Mouse (Mus musculus): ENCODE data around the gene 1700019A02Rik. TPM values are rescaled to one million over a fixed set of nuclear protein-coding genes. Genes with fewer than 3 reads are reported as not detected.

Gene 1700019A02Rik
- not detected in 2 replicates for polyA plus RNA-seq (2012; rRNA removed)

DNA sequence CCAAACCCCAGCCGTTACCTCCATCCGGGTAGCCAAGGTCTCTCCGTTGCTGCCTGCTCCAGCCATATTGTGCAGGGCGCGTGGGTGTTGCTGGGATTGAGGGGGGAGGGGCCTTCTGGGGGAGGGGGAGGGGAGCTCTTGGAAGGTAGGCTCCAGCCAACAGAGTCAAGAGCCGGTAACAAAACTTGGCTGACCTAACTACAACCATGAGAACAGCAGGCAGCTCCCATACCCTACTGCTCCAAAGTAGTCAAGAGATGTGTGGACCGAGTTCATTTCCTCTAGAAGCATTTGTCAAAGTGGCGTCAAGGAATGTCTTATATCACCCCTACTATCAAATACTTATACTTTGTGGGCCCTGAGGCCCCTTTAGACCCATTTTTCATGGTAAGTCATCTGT lies at the start of gene 1700019A02Rik:
Gene 1700019A02Rik, minus strand, starts transcription at position 101 of the 400 bp plus-strand sequence.
- no peak for DNase-seq
- no peaks in the 10 kb centered on the region for H3K4me1 ChIP-seq (ENCODE audit: control insufficient read depth, insufficient read depth, low read length)
- WGBS = 97% methylated on average over 8 of the region's 8 CpGs
- no peak for TF ChIP-seq CTCF (conservative IDR thresholded peaks at IDR 0.05; ENCODE audit: insufficient read depth, insufficient read length, low read depth, low read length)
- TF ChIP-seq POLR2A (IDR thresholded peaks at IDR 0.05; ENCODE audit: low read depth, low read length) = no peak
- H3K27me3 ChIP-seq (replicated peaks; ENCODE audit: control insufficient read depth, insufficient read depth, low read length) = no peaks in the 10 kb centered on the region
- H3K36me3 ChIP-seq (ENCODE audit: control insufficient read depth, insufficient read depth, low read length) = no peaks in the 10 kb centered on the region
- H3K4me3 ChIP-seq (ENCODE audit: insufficient read depth, low read depth, low read length) = no peak within 1 kb of the TSS
- no peak within 1 kb of the TSS for H3K27ac ChIP-seq (ENCODE audit: insufficient read depth, low read depth, low read length)

DNA sequence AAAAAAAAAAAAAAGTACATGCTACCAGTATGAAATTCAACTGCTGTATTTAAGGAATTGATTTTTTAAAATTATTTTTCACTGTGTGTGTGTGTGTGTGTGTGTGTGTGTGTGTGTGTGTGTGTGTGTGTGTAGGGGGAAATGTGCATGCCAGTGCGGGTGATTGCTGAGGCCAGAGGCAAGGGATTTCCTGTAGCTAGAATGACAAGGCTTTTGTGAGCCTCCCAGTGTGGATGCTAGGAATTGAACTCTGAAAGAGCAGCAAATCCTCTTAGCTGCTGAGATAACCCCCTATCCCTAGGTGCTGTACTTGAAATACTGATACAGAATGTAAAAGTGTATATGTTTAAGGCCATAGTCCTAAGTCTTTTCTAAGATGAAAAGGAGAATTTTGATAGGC lies 38.6 kb upstream of the 1700019A02Rik start:
- no peaks in the 10 kb centered on the region for H3K4me1 ChIP-seq (ENCODE audit: control insufficient read depth, insufficient read depth, low read length)
- DNase-seq = no peak
- TF ChIP-seq CTCF (conservative IDR thresholded peaks at IDR 0.05; ENCODE audit: insufficient read depth, insufficient read length, low read depth, low read length) (no peak), POLR2A (IDR thresholded peaks at IDR 0.05; ENCODE audit: low read depth, low read length) (no peak)
- 77% methylated on average over 1 of the region's 1 CpGs for WGBS
- H3K27me3 ChIP-seq (replicated peaks; ENCODE audit: control insufficient read depth, insufficient read depth, low read length) = no peaks in the 10 kb centered on the region
- H3K4me3 ChIP-seq (ENCODE audit: insufficient read depth, low read depth, low read length) = no peak overlapping the region
- H3K36me3 ChIP-seq (ENCODE audit: control insufficient read depth, insufficient read depth, low read length) = no peaks in the 10 kb centered on the region
- H3K27ac ChIP-seq (ENCODE audit: insufficient read depth, low read depth, low read length) = no peak overlapping the region

DNA sequence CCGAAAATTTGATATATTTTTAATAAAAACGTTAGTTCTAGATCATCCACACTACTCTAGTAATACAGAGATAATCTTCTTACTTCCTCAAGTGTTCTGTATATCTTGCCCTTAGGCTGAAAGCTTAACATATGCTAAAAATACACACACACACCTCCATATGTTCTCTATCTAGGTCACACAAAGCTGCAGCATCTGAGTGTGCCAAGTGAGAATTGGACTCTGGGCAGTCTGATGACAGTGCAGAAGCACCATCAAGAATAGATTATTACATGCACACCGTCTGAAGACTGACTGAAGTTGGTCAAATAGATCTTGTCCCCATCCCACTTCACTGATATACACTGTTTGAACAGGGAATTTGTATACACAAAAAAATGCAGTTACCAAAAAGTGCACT lies 38.2 kb upstream of the 1700019A02Rik start:
- no peak for TF ChIP-seq POLR2A (IDR thresholded peaks at IDR 0.05; ENCODE audit: low read depth, low read length)
- Histone ChIP-seq H3K4me3 (ENCODE audit: insufficient read depth, low read depth, low read length) (no peak overlapping the region), H3K4me1 (ENCODE audit: control insufficient read depth, insufficient read depth, low read length) (no peaks in the 10 kb centered on the region), H3K27ac (ENCODE audit: insufficient read depth, low read depth, low read length) (no peak overlapping the region), H3K27me3 (replicated peaks; ENCODE audit: control insufficient read depth, insufficient read depth, low read length) (no peaks in the 10 kb centered on the region), H3K36me3 (ENCODE audit: control insufficient read depth, insufficient read depth, low read length) (no peaks in the 10 kb centered on the region)
- 90% methylated on average over 3 of the region's 3 CpGs for WGBS
- DNase-seq = no peak

DNA sequence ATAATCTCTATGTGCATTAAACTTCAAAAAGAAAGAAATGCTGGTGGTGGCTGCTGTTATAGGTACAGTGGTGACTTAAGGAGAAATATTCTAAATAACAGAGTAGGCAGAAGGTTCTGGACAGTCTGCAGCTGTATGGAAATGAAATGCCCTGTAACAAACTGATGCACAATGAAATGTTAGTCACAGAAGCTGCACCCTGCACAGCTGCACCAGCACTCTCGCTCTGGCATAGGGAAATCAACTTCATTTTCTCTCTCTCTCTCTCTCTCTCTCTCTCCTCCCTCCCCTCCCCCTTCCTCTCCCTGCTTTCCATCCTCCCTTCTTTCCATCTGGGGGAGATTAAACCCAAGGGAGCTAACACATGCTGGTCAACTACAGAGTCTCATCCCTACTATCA lies 37.3 kb upstream of the 1700019A02Rik start:
- no peaks in the 10 kb centered on the region for H3K36me3 ChIP-seq (ENCODE audit: control insufficient read depth, insufficient read depth, low read length)
- WGBS = 79% methylated on average over 1 of the region's 1 CpGs
- H3K27me3 ChIP-seq (replicated peaks; ENCODE audit: control insufficient read depth, insufficient read depth, low read length) = no peaks in the 10 kb centered on the region
- H3K27ac ChIP-seq (ENCODE audit: insufficient read depth, low read depth, low read length) = no peak overlapping the region
- H3K4me3 ChIP-seq (ENCODE audit: insufficient read depth, low read depth, low read length) = no peak overlapping the region
- H3K4me1 ChIP-seq (ENCODE audit: control insufficient read depth, insufficient read depth, low read length) = no peaks in the 10 kb centered on the region
- no peak for DNase-seq
- TF ChIP-seq POLR2A (IDR thresholded peaks at IDR 0.05; ENCODE audit: low read depth, low read length) (no peak), CTCF (conservative IDR thresholded peaks at IDR 0.05; ENCODE audit: insufficient read depth, insufficient read length, low read depth, low read length) (no peak)

DNA sequence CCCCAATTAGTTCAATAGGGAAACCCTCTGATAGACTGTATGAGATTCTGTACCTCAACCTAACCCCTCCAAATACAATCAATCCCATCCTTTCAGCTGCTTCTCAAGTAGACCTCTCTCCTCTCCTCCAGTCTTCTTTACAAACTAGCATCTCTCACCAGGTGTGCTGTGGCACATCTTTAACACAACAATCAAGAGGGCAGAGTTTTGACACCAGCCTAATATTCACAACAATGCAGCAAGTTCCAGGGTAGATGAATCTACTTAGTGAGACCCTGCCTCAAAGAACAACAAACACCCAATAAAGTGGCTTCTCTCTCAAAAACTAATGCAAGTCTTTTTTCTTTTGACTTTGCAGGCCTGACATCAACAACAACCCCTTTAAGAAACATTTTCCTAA lies 22.7 kb upstream of the 1700019A02Rik start:
- H3K36me3 ChIP-seq (ENCODE audit: control insufficient read depth, insufficient read depth, low read length) = no peaks in the 10 kb centered on the region
- no peak for DNase-seq
- H3K4me3 ChIP-seq (ENCODE audit: insufficient read depth, low read depth, low read length) = no peak overlapping the region
- H3K27me3 ChIP-seq (replicated peaks; ENCODE audit: control insufficient read depth, insufficient read depth, low read length) = no peaks in the 10 kb centered on the region
- H3K27ac ChIP-seq (ENCODE audit: insufficient read depth, low read depth, low read length) = no peak overlapping the region
- H3K4me1 ChIP-seq (ENCODE audit: control insufficient read depth, insufficient read depth, low read length) = no peaks in the 10 kb centered on the region
- TF ChIP-seq CTCF (conservative IDR thresholded peaks at IDR 0.05; ENCODE audit: insufficient read depth, insufficient read length, low read depth, low read length) (no peak), POLR2A (IDR thresholded peaks at IDR 0.05; ENCODE audit: low read depth, low read length) (no peak)

DNA sequence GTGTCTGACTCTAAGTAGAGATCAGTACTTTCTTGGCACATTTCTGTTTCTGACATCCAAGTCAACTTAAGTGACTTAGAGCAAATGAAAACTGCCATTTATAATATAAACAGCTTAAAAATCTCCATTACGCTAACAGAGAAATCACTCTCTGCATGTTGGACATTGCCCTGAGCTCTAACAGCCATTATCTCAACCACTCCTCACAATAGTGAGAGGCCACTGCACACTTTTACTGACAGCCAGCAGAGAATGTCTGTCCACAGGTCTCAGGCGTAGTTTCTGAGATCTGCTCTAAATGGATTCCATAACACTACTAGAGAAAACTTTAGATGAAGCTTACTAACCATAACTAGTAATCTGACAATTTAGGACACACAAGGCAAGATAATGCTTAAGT lies 16.5 kb upstream of the 1700019A02Rik start:
- 96% methylated on average over 2 of the region's 2 CpGs for WGBS
- TF ChIP-seq POLR2A (IDR thresholded peaks at IDR 0.05; ENCODE audit: low read depth, low read length) = no peak
- H3K36me3 ChIP-seq (ENCODE audit: control insufficient read depth, insufficient read depth, low read length) = no peaks in the 10 kb centered on the region
- H3K4me1 ChIP-seq (ENCODE audit: control insufficient read depth, insufficient read depth, low read length) = no peaks in the 10 kb centered on the region
- H3K4me3 ChIP-seq (ENCODE audit: insufficient read depth, low read depth, low read length) = no peak overlapping the region
- H3K27ac ChIP-seq (ENCODE audit: insufficient read depth, low read depth, low read length) = no peak overlapping the region
- H3K27me3 ChIP-seq (replicated peaks; ENCODE audit: control insufficient read depth, insufficient read depth, low read length) = no peaks in the 10 kb centered on the region
- DNase-seq = no peak

DNA sequence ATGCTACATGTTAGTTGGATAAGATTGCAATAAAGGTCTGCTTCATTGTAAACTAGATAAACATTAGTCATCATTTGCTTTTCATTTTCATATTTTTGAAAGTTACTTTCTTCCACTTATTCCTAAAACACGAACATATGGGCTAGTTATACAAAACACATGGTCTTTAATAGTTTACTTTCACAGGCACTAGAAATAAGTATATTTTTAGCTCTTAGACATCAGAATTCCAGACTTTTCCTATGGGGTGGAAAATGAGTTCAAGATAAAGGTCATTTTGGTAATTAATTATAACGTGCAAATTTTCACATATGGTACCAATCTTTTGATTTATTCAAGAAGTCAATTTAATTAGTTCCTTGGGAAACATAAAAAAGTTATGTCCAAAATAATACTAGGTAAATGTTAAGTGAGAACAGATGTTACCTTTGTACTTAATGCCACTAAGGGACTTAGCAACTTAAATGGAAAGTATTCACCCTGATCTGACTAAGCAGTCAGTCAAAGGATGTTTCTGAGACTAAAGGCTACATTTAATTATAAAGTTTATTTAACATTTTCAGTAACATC lies 14.3 kb upstream of the 1700019A02Rik start:
- 79% methylated on average over 2 of the region's 2 CpGs for WGBS
- no peak for DNase-seq
- TF ChIP-seq POLR2A (IDR thresholded peaks at IDR 0.05; ENCODE audit: low read depth, low read length) (no peak), CTCF (conservative IDR thresholded peaks at IDR 0.05; ENCODE audit: insufficient read depth, insufficient read length, low read depth, low read length) (no peak)
- Histone ChIP-seq H3K4me1 (ENCODE audit: control insufficient read depth, insufficient read depth, low read length) (no peaks in the 10 kb centered on the region), H3K36me3 (ENCODE audit: control insufficient read depth, insufficient read depth, low read length) (no peaks in the 10 kb centered on the region), H3K27me3 (replicated peaks; ENCODE audit: control insufficient read depth, insufficient read depth, low read length) (no peaks in the 10 kb centered on the region), H3K27ac (ENCODE audit: insufficient read depth, low read depth, low read length) (no peak overlapping the region), H3K4me3 (ENCODE audit: insufficient read depth, low read depth, low read length) (no peak overlapping the region)

DNA sequence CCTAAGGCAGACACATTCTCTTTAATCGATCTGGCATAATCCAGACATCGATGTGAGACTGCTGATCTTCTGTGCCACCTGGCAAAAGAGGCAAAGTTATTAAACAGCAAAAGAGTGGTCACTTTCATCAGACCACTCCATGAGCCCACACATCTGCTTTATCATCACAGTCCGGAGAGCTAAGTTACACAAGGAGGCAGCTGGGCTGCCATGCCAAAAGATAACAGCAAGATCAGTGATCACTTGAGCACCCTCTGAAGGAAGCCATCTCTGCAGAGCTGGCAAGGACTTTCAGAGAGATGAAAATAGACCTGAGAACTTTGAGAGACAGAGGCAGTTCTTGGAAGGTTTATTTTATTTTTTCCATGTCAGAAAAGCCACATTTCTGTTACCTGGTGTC lies 7.1 kb upstream of the 1700019A02Rik start:
- no peaks in the 10 kb centered on the region for H3K27me3 ChIP-seq (replicated peaks; ENCODE audit: control insufficient read depth, insufficient read depth, low read length)
- no peak for DNase-seq
- no peak for TF ChIP-seq CTCF (conservative IDR thresholded peaks at IDR 0.05; ENCODE audit: insufficient read depth, insufficient read length, low read depth, low read length)
- no peaks in the 10 kb centered on the region; the same call in none of the 2 replicates for H3K36me3 ChIP-seq (ENCODE audit: control insufficient read depth, insufficient read depth, low read length)
- no peak overlapping the region for H3K4me3 ChIP-seq (ENCODE audit: insufficient read depth, low read depth, low read length)
- 87% methylated on average over 3 of the region's 3 CpGs for WGBS
- no peak overlapping the region for H3K27ac ChIP-seq (ENCODE audit: insufficient read depth, low read depth, low read length)
- H3K4me1 ChIP-seq (ENCODE audit: control insufficient read depth, insufficient read depth, low read length) = no peaks in the 10 kb centered on the region
